Mouse (Mus musculus): ENCODE measurements around the gene Zfp12. TPM values are rescaled to one million over a fixed set of nuclear protein-coding genes. Genes with fewer than 3 reads are reported as not detected.

Gene Zfp12
- polyA plus RNA-seq, 1 experiment, result 9.0 TPM

DNA sequence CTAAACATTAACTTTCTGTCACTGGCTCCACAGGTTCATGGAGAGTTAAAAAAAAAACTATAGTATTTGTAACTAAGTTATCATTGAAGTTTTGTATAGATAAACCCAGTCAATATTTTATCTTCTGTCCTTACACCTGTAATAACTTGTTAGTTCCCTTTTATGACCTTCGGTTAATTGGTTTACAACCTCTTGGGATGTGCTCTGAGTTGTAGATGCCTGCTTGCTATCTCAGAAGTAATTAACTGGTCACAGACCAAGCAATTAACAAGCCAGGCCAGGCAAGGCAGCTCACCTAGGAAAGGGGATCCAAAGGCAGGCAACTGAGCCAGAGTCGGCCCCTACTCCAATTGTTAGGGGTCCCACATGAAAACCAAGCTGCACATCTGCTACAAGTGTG lies 21.1 kb upstream of the Zfp12 start:
- Histone ChIP-seq H3K27me3 (ENCODE audit: control insufficient read depth, insufficient read depth, low read length) (no peaks in the 10 kb centered on the region), H3K27ac (ENCODE audit: insufficient read depth, low read length) (no peak overlapping the region), H3K36me3 (ENCODE audit: control insufficient read depth, insufficient read depth, low read length) (no peaks in the 10 kb centered on the region), H3K4me3 (ENCODE audit: extremely low read depth, insufficient read depth, insufficient read length) (no peak overlapping the region), H3K4me1 (ENCODE audit: control insufficient read depth, insufficient read depth, insufficient read length) (no peaks in the 10 kb centered on the region)
- no peak for TF ChIP-seq CTCF (IDR thresholded peaks at IDR 0.05; ENCODE audit: extremely low read depth, insufficient read depth, insufficient read length, insufficient replicate concordance)
- TF ChIP-seq POLR2A (IDR thresholded peaks at IDR 0.05; ENCODE audit: low read depth, low read length), result no peak
- no peak for DNase-seq (ENCODE audit: low read depth in 1 of 2, low spot score in 2 of 2)
- WGBS, result 62% methylated on average over 2 of the region's 2 CpGs

DNA sequence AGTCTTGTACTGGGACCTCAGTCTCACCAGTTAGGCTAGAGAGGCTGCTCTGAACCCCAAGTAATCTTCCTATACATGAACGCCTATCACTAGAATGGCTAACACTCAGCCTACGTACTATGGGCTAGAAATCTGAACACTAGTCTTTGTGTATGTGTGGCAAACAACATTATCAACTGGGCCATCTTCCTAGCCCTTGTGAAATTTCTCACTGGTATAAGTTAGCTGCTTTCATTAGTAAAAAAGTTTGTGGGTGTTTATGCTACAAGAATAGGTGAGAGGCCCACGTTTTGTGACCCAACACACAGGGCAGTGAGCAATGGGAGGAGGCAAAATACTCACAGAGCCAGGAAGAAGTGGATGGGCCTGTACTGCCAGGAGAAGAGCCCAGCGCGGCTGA lies 14.0 kb upstream of the Zfp12 start:
- no peak for TF ChIP-seq POLR2A (IDR thresholded peaks at IDR 0.05; ENCODE audit: low read depth, low read length)
- no peak for TF ChIP-seq CTCF (IDR thresholded peaks at IDR 0.05; ENCODE audit: extremely low read depth, insufficient read depth, insufficient read length, insufficient replicate concordance)
- Histone ChIP-seq H3K4me1 (ENCODE audit: control insufficient read depth, insufficient read depth, insufficient read length) (no peaks in the 10 kb centered on the region), H3K27ac (ENCODE audit: insufficient read depth, low read length) (no peak overlapping the region), H3K36me3 (ENCODE audit: control insufficient read depth, insufficient read depth, low read length) (no peaks in the 10 kb centered on the region), H3K27me3 (ENCODE audit: control insufficient read depth, insufficient read depth, low read length) (0 out of 2 replicates have a peak, but pooled peaks cover 2% of the 10 kb centered on the region), H3K4me3 (ENCODE audit: extremely low read depth, insufficient read depth, insufficient read length) (no peak overlapping the region)
- WGBS, result 73% methylated on average over 5 of the region's 5 CpGs
- no peak for DNase-seq (ENCODE audit: low read depth in 1 of 2, low spot score in 2 of 2)

DNA sequence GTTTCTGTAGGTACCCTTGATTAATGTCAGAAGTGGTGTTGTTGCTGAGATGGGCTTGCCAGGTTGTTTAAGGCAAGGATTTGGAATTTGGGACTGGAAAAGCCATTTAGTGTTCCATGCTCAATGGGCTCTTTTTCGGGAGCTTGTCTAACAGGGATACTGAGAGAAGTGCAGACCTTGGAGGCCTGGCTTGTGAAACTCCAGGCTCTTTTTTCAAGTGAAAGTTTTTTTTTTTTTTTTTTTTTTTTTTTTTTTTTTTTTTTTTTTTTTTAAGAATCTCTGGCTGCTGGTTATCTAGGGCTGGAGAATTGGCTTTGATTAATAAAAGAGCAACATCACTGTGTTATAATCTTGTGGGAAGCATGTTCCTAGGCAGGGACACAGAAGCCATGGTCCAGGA lies 12.7 kb upstream of the Zfp12 start:
- no peak for DNase-seq (ENCODE audit: low read depth in 1 of 2, low spot score in 2 of 2)
- Histone ChIP-seq H3K27me3 (ENCODE audit: control insufficient read depth, insufficient read depth, low read length) (0 out of 2 replicates have a peak, but pooled peaks cover 2% of the 10 kb centered on the region), H3K4me3 (ENCODE audit: extremely low read depth, insufficient read depth, insufficient read length) (no peak overlapping the region), H3K27ac (ENCODE audit: insufficient read depth, low read length) (no peak overlapping the region), H3K4me1 (ENCODE audit: control insufficient read depth, insufficient read depth, insufficient read length) (no peaks in the 10 kb centered on the region), H3K36me3 (ENCODE audit: control insufficient read depth, insufficient read depth, low read length) (no peaks in the 10 kb centered on the region)
- TF ChIP-seq CTCF (IDR thresholded peaks at IDR 0.05; ENCODE audit: extremely low read depth, insufficient read depth, insufficient read length, insufficient replicate concordance) (no peak), POLR2A (IDR thresholded peaks at IDR 0.05; ENCODE audit: low read depth, low read length) (no peak)
- 78% methylated on average over 1 of the region's 1 CpGs for WGBS

DNA sequence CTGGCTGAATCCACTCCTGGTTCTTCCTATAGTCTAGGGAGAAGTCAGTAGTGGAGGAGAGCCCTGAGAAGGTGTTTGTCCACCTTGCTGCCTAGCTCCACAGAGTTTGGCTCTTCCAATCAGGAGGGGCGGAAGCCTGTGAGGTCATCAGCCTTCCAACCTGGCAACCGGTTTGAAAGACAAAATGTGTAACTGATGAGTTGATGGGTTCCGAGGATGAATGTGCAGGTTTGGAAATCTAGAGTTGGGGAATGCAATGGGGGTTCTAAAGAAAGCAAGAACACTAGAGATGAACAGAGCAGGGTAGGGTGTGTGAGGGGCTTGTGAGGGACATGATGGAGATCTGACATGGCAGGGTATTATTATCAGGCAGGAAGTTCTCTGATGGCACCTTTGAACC lies 8.2 kb upstream of the Zfp12 start, which contains the start of gene Spdye4a:
Gene Spdye4a, minus strand, starts transcription at position 101 of the 400 bp plus-strand sequence.
- 0 out of 2 replicates have a peak, but pooled peaks cover 2% of the 10 kb centered on the region for H3K27me3 ChIP-seq (ENCODE audit: control insufficient read depth, insufficient read depth, low read length)
- no peak within 1 kb of the TSS for H3K4me3 ChIP-seq (ENCODE audit: extremely low read depth, insufficient read depth, insufficient read length)
- no peaks in the 10 kb centered on the region for H3K4me1 ChIP-seq (ENCODE audit: control insufficient read depth, insufficient read depth, insufficient read length)
- TF ChIP-seq POLR2A (IDR thresholded peaks at IDR 0.05; ENCODE audit: low read depth, low read length) (no peak), CTCF (IDR thresholded peaks at IDR 0.05; ENCODE audit: extremely low read depth, insufficient read depth, insufficient read length, insufficient replicate concordance) (no peak)
- no peak within 1 kb of the TSS for H3K27ac ChIP-seq (ENCODE audit: insufficient read depth, low read length)
- DNase-seq (ENCODE audit: low read depth in 1 of 2, low spot score in 2 of 2), result no peak
- no peaks in the 10 kb centered on the region for H3K36me3 ChIP-seq (ENCODE audit: control insufficient read depth, insufficient read depth, low read length)
- 89% methylated on average over 3 of the region's 3 CpGs for WGBS

DNA sequence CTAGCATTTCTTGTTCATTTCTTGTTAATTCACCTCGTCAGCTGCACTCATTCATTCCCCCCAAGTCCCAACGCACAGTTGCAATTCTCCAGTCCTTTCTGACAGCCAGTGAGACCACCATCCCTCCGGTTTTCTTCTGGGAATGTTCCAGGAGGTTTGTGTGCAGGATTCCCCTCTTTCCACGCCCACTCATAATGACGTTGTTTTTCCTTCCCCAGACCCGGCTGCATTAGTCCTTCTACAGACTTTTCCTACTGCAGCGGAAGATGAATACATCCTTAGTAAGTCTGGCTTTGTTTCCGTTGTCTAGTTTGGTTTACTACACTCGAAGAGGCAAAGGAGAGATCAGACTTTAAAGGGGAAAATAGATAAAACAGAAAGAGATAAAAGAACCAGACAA lies 1.1 kb downstream of the Zfp12 start:
- 62% methylated on average over 9 of the region's 9 CpGs for WGBS
- no peaks in the 10 kb centered on the region for H3K27me3 ChIP-seq (ENCODE audit: control insufficient read depth, insufficient read depth, low read length)
- TF ChIP-seq POLR2A (IDR thresholded peaks at IDR 0.05; ENCODE audit: low read depth, low read length), result no peak
- TF ChIP-seq CTCF (IDR thresholded peaks at IDR 0.05; ENCODE audit: extremely low read depth, insufficient read depth, insufficient read length, insufficient replicate concordance), result no peak
- no peak for DNase-seq (ENCODE audit: low read depth in 1 of 2, low spot score in 2 of 2)
- H3K4me3 ChIP-seq (ENCODE audit: extremely low read depth, insufficient read depth, insufficient read length), result no peak overlapping the region
- H3K4me1 ChIP-seq (ENCODE audit: control insufficient read depth, insufficient read depth, insufficient read length), result no peaks in the 10 kb centered on the region; the same call in 1 of the 2 replicates
- peaks cover 6% of the 10 kb centered on the region for H3K36me3 ChIP-seq (ENCODE audit: control insufficient read depth, insufficient read depth, low read length)
- no peak overlapping the region for H3K27ac ChIP-seq (ENCODE audit: insufficient read depth, low read length)

DNA sequence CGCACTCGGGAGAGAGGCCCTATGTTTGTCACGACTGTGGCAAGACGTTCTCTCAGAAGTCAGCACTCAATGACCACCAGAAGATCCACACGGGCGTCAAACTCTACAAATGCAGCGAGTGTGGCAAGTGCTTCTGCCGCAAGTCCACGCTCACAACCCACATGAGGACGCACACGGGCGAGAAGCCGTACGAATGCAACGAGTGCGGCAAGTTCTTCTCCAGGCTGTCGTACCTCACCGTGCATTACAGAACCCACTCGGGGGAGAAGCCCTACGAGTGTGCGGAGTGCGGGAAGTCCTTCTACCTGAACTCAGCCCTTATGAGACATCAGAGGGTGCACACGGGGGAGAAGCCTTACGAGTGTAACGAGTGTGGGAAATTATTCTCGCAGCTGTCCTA lies 10.0 kb downstream of the Zfp12 start:
- TF ChIP-seq POLR2A (IDR thresholded peaks at IDR 0.05; ENCODE audit: low read depth, low read length) (no peak), CTCF (IDR thresholded peaks at IDR 0.05; ENCODE audit: extremely low read depth, insufficient read depth, insufficient read length, insufficient replicate concordance) (no peak)
- H3K27me3 ChIP-seq (ENCODE audit: control insufficient read depth, insufficient read depth, low read length), result no peaks in the 10 kb centered on the region
- 94% methylated on average over 26 of the region's 26 CpGs for WGBS
- no peak overlapping the region for H3K27ac ChIP-seq (ENCODE audit: insufficient read depth, low read length)
- H3K4me1 ChIP-seq (ENCODE audit: control insufficient read depth, insufficient read depth, insufficient read length), result no peaks in the 10 kb centered on the region
- peaks cover 51% of the 10 kb centered on the region for H3K36me3 ChIP-seq (ENCODE audit: control insufficient read depth, insufficient read depth, low read length)
- H3K4me3 ChIP-seq (ENCODE audit: extremely low read depth, insufficient read depth, insufficient read length), result no peak overlapping the region
- no peak for DNase-seq (ENCODE audit: low read depth in 1 of 2, low spot score in 2 of 2)

DNA sequence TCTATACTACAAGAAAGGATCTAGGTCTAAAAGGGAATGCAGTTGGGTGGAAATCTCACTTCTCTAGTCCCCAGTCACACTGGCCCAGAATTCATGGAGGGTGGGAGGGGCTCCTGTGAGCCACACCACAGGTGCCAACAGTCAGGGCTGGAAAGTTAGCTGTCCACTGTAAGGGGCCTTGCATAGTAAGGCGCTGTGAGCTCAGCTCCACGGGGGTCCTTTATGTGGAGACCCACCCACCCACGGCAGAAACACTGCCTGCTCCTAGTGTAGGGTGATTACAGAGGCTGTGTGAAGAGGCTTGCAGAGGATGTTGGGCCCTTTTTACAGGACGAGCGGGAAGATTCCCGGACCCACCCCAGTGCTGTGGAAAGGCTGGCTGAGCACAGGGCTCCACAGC lies 17.1 kb downstream of the Zfp12 start:
- Histone ChIP-seq H3K36me3 (ENCODE audit: control insufficient read depth, insufficient read depth, low read length) (peaks cover 9% of the 10 kb centered on the region), H3K27ac (ENCODE audit: insufficient read depth, low read length) (no peak overlapping the region), H3K4me1 (ENCODE audit: control insufficient read depth, insufficient read depth, insufficient read length) (peaks cover 16% of the 10 kb centered on the region; the same call in 1 of the 2 replicates), H3K4me3 (ENCODE audit: extremely low read depth, insufficient read depth, insufficient read length) (no peak overlapping the region), H3K27me3 (ENCODE audit: control insufficient read depth, insufficient read depth, low read length) (peaks cover 17% of the 10 kb centered on the region)
- WGBS, result 61% methylated on average over 6 of the region's 6 CpGs
- DNase-seq (ENCODE audit: low read depth in 1 of 2, low spot score in 2 of 2), result no peak
- no peak for TF ChIP-seq POLR2A (IDR thresholded peaks at IDR 0.05; ENCODE audit: low read depth, low read length)
- no peak for TF ChIP-seq CTCF (IDR thresholded peaks at IDR 0.05; ENCODE audit: extremely low read depth, insufficient read depth, insufficient read length, insufficient replicate concordance)

Data from spleen, adult 2 months (tissue).